ENCODE assay signal across 1 mouse cellular context in the genomic region with DNA sequence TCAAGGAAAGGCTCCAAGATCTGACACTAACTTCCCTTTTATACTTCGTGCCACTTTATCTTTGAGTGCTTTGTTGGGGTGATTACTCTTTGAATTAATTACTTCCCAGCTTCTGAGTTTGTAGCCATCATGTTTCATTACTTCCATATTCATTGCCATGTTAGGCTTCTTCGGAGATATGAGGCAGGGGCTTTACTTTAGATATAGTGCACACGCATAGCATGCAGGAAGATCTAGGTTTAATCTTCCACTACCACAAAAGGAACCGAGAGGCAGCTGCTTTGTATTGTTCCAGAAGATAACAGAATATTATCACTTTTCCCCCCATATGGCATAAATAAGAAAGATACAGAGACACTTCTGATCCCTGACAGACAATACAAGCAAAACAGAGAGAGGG.
TF ChIP-seq lines count a peak whose summit lies in the region.

No protein-coding gene starts in this region.

TF ChIP-seq in MEL, 35 proteins besides CTCF, POLR2A, EP300 and RAD21:
- TF ChIP-seq POLR2AphosphoS2 (IDR thresholded peaks at IDR 0.05; ENCODE audit: low read length): no peak
- TF ChIP-seq TAL1 (IDR thresholded peaks at IDR 0.05; ENCODE audit: low read length): peak; percentile 49; the same call in 1 of the 2 replicates
- TF ChIP-seq TCF12 (IDR thresholded peaks at IDR 0.05; ENCODE audit: low read depth, low read length): peak; percentile 96
- no peak; the same call in 1 of the 2 replicates for TF ChIP-seq MEF2A (IDR thresholded peaks at IDR 0.05; ENCODE audit: extremely low read depth, insufficient replicate concordance, low read depth, low read length, poor library complexity, severe bottlenecking)
- TF ChIP-seq MAZ (IDR thresholded peaks at IDR 0.05; ENCODE audit: low read depth, low read length): no peak
- TF ChIP-seq ZKSCAN1 (IDR thresholded peaks at IDR 0.05; ENCODE audit: low read depth, low read length): no peak
- peak; percentile 22; the same call in 1 of the 2 replicates for TF ChIP-seq ELF1 (IDR thresholded peaks at IDR 0.05; ENCODE audit: low read depth, low read length)
- 0 out of 2 replicates have a peak, but pooled peaks have one; percentile 41 for TF ChIP-seq BHLHE40 (IDR thresholded peaks at IDR 0.05; ENCODE audit: borderline replicate concordance, low read depth, low read length)
- no peak for TF ChIP-seq NELFE (IDR thresholded peaks at IDR 0.05; ENCODE audit: low read depth, low read length)
- TF ChIP-seq USF1 (IDR thresholded peaks at IDR 0.05; ENCODE audit: low read depth, low read length): no peak
- TF ChIP-seq CHD2 (IDR thresholded peaks at IDR 0.05; ENCODE audit: low read length): no peak
- no peak for TF ChIP-seq ZMIZ1 (IDR thresholded peaks at IDR 0.05; ENCODE audit: low read depth, low read length)
- 0 out of 2 replicates have a peak, but pooled peaks have one; percentile 40 for TF ChIP-seq MYC (IDR thresholded peaks at IDR 0.05; ENCODE audit: low read depth, low read length)
- TF ChIP-seq ZNF384 (IDR thresholded peaks at IDR 0.05; ENCODE audit: low read depth, low read length): no peak
- no peak; the same call in 1 of the 2 replicates for TF ChIP-seq MXI1 (IDR thresholded peaks at IDR 0.05; ENCODE audit: low read depth, low read length)
- no peak for TF ChIP-seq POLR2AphosphoS5 (IDR thresholded peaks at IDR 0.05; ENCODE audit: borderline replicate concordance, low read depth, low read length)
- peak; percentile 89 for TF ChIP-seq GATA1 (IDR thresholded peaks at IDR 0.05; ENCODE audit: low read depth, low read length)
- no peak for TF ChIP-seq HCFC1 (IDR thresholded peaks at IDR 0.05; ENCODE audit: low read depth, low read length)
- no peak for TF ChIP-seq CHD1 (IDR thresholded peaks at IDR 0.05; ENCODE audit: low read depth, low read length)
- peak; percentile 81 for TF ChIP-seq TBP (IDR thresholded peaks at IDR 0.05; ENCODE audit: low read depth, low read length)
- no peak for TF ChIP-seq MAX (IDR thresholded peaks at IDR 0.05; ENCODE audit: low read length)
- TF ChIP-seq UBTF (IDR thresholded peaks at IDR 0.05; ENCODE audit: borderline replicate concordance, insufficient read depth, low read depth, low read length): no peak
- peak; percentile 82 for TF ChIP-seq ETS1 (IDR thresholded peaks at IDR 0.05; ENCODE audit: low read depth, low read length)
- no peak for TF ChIP-seq E2F4 (IDR thresholded peaks at IDR 0.05; ENCODE audit: borderline replicate concordance, low read depth, low read length)
- TF ChIP-seq KAT2A (conservative IDR thresholded peaks at IDR 0.05; ENCODE audit: low read depth, low read length): no peak
- TF ChIP-seq MYB (IDR thresholded peaks at IDR 0.05; ENCODE audit: low read depth, low read length): no peak
- no peak for TF ChIP-seq GABPA (IDR thresholded peaks at IDR 0.05; ENCODE audit: low read depth, low read length)
